Mouse (Mus musculus): Measurements from ENCODE around the gene Enkd1. TPM values are rescaled to one million over a fixed set of nuclear protein-coding genes. Genes with fewer than 3 reads are reported as not detected.

Enkd1 gene
- polyA plus RNA-seq, 1 experiment = 6.8 TPM

- Histone ChIP-seq H3K36me3 (ENCODE audit: control insufficient read depth, insufficient read depth, low read length) (no peaks in the 10 kb centered on the region; the same call in 1 of the 2 replicates), H3K27ac (ENCODE audit: insufficient read depth, low read depth, low read length) (no peak overlapping the region), H3K27me3 (replicated peaks; ENCODE audit: control insufficient read depth, insufficient read depth, low read length) (no peaks in the 10 kb centered on the region), H3K4me1 (ENCODE audit: control insufficient read depth, insufficient read depth, low read length) (no peaks in the 10 kb centered on the region), H3K4me3 (ENCODE audit: insufficient read depth, low read depth, low read length) (no peak overlapping the region)
- TF ChIP-seq CTCF (conservative IDR thresholded peaks at IDR 0.05; ENCODE audit: insufficient read depth, insufficient read length, low read depth, low read length) (peak; percentile 33; the same call in 1 of the 2 replicates), POLR2A (IDR thresholded peaks at IDR 0.05; ENCODE audit: low read depth, low read length) (no peak)
- 58% methylated on average over 3 of the region's 3 CpGs for WGBS
- peak; percentile 50 for DNase-seq
Observed at GRCm38 (mm10) chr8:105661167-105661566, 46.8 kb downstream of the Enkd1 start.

DNA sequence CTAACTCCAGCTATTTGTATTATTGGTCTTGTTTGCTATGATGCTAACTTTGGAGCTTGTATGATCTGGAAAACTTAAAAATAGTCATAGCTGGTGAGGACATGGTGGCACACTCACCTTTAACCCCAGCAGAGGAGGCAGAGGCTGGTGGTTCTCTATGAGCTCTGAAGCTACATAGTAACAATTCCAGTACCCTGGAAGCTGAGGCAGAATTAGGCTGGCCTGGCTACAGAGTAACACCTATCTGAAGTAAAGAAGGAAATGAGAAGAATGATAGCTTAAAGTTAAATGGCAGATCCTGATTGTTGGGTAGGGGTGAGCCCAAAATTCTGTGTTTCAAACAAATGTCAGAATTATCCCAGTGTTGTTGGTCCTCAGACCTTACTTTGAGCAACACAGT lies 50.4 kb downstream of the Enkd1 start:
- no peaks in the 10 kb centered on the region for H3K27me3 ChIP-seq (replicated peaks; ENCODE audit: control insufficient read depth, insufficient read depth, low read length)
- TF ChIP-seq CTCF (conservative IDR thresholded peaks at IDR 0.05; ENCODE audit: insufficient read depth, insufficient read length, low read depth, low read length) = no peak
- TF ChIP-seq POLR2A (IDR thresholded peaks at IDR 0.05; ENCODE audit: low read depth, low read length) = no peak

More for the DNA sequence above, 50.4 kb downstream of the Enkd1 start:
- H3K36me3 ChIP-seq (ENCODE audit: control insufficient read depth, insufficient read depth, low read length) = no peaks in the 10 kb centered on the region
- H3K4me3 ChIP-seq (ENCODE audit: insufficient read depth, low read depth, low read length) = no peak overlapping the region
- H3K4me1 ChIP-seq (ENCODE audit: control insufficient read depth, insufficient read depth, low read length) = no peaks in the 10 kb centered on the region
- no peak overlapping the region for H3K27ac ChIP-seq (ENCODE audit: insufficient read depth, low read depth, low read length)
- no peak for DNase-seq

Other genes with a start within 250 kb of the Enkd1 start
- 11.9 and 19.3 TPM in 2 replicates for gene Tppp3, start 236.7 kb downstream of the Enkd1 start, polyA plus RNA-seq (2012; rRNA removed)
- 47.6 and 57.7 TPM in 2 replicates for gene Zdhhc1, start 211.3 kb downstream of the Enkd1 start, polyA plus RNA-seq (2012; rRNA removed)
- 310 and 336 TPM in 2 replicates for gene Hsd11b2, start 189.5 kb downstream of the Enkd1 start, polyA plus RNA-seq (2012; rRNA removed)
- 161 and 182 TPM in 2 replicates for gene Atp6v0d1, start 142.2 kb downstream of the Enkd1 start, polyA plus RNA-seq (2012; rRNA removed)
- 50.6 and 54.8 TPM in 2 replicates for gene Ripor1, start 103.0 kb downstream of the Enkd1 start, polyA plus RNA-seq (2012; rRNA removed)
- 13.3 and 16.7 TPM in 2 replicates for gene Ctcf, start 71.6 kb downstream of the Enkd1 start, polyA plus RNA-seq (2012; rRNA removed)
- 0.13 and 0.31 TPM in 2 replicates for gene Agrp, start 70.8 kb downstream of the Enkd1 start, polyA plus RNA-seq (2012; rRNA removed)
- gene Carmil2, start 21.9 kb downstream of the Enkd1 start, polyA plus RNA-seq (2012; rRNA removed) = 0.88 and 2.7 TPM in 2 replicates
- 39.9 and 44.4 TPM in 2 replicates for gene Acd, start 7.1 kb downstream of the Enkd1 start, polyA plus RNA-seq (2012; rRNA removed)
- gene Pard6a, start 7.1 kb downstream of the Enkd1 start, polyA plus RNA-seq (2012; rRNA removed) = 18.7 and 20.8 TPM in 2 replicates
- gene 4933405L10Rik, start 555 bp downstream of the Enkd1 start, polyA plus RNA-seq (2012; rRNA removed) = 0.10 and 0.19 TPM in 2 replicates
- 7.5 and 7.8 TPM in 2 replicates for gene Gfod2, start 50.5 kb upstream of the Enkd1 start, polyA plus RNA-seq (2012; rRNA removed)
- 22.1 and 24.8 TPM in 2 replicates for gene Ranbp10, start 119.1 kb upstream of the Enkd1 start, polyA plus RNA-seq (2012; rRNA removed)
- gene Tsnaxip1, start 119.5 kb upstream of the Enkd1 start, polyA plus RNA-seq (2012; rRNA removed) = 0.05 TPM in 1 of 2 replicates, not detected in the other
- 6.7 and 7.3 TPM in 2 replicates for gene Cenpt, start 145.1 kb upstream of the Enkd1 start, polyA plus RNA-seq (2012; rRNA removed)
- gene Thap11, start 146.9 kb upstream of the Enkd1 start, polyA plus RNA-seq (2012; rRNA removed) = 41.5 and 45.3 TPM in 2 replicates
- 34.5 and 61.6 TPM in 2 replicates for gene Nutf2, start 152.4 kb upstream of the Enkd1 start, polyA plus RNA-seq (2012; rRNA removed)
- gene Edc4, start 172.7 kb upstream of the Enkd1 start, polyA plus RNA-seq (2012; rRNA removed) = 38.5 and 47.9 TPM in 2 replicates
- 0.77 and 1.1 TPM in 2 replicates for gene Nrn1l, start 185.4 kb upstream of the Enkd1 start, polyA plus RNA-seq (2012; rRNA removed)
- gene Pskh1, start 192.2 kb upstream of the Enkd1 start, polyA plus RNA-seq (2012; rRNA removed) = 44.9 and 51.0 TPM in 2 replicates
- 1.0 and 1.5 TPM in 2 replicates for gene Ctrl, start 225.7 kb upstream of the Enkd1 start, polyA plus RNA-seq (2012; rRNA removed)
- 71.2 and 88.0 TPM in 2 replicates for gene Psmb10, start 230.2 kb upstream of the Enkd1 start, polyA plus RNA-seq (2012; rRNA removed)
- gene Lcat, start 235.2 kb upstream of the Enkd1 start, polyA plus RNA-seq (2012; rRNA removed) = 2.2 and 2.4 TPM in 2 replicates

Data from kidney, adult 2 months (tissue).